In the genomic region with DNA sequence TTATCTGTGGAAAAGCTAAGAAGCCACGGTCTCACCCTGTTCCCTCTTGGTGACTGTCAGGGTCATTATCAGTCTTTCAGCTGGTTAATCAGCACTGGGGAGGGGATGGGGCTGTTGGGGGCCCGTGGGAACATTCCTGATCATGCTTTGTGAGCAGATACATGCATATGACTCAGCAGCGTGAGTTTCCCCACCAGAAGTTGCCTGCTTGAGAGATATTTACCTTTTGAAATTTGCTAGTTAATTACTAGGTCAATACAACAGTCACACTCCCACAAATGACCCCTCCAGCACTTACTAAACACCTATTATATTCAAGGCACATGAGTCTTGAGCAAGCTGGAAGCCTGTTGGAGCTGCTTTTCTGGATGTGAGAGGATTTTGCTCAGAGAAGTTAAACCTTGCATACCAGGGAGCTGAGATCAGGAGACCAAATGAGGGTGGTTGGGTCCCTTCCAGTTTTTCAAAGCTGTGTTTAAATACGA, we compare ENCODE assay signal across 8 mouse cellular contexts. TPM values are rescaled to one million over a fixed set of nuclear protein-coding genes. Genes with fewer than 3 reads are reported as not detected.
DNase-seq lines count a peak whose midpoint lies in the region; ATAC-seq and TF ChIP-seq lines count a peak whose summit lies in the region.

No protein-coding gene starts in this region.

- H3K4me3 ChIP-seq in heart, adult 2 months = no peak overlapping the region
- H3K4me3 ChIP-seq in G1E (ENCODE audit: low read depth, low read length) = no peak overlapping the region; the same call in 1 of the 2 replicates
- H3K4me3 ChIP-seq in heart, embryonic 15.5 days = no peak overlapping the region
- no peak overlapping the region for H3K4me3 ChIP-seq in liver, embryonic 13.5 days (replicated peaks)

- no peak for TF ChIP-seq CTCF in heart, adult 2 months (IDR thresholded peaks at IDR 0.05)
- no peak for TF ChIP-seq CTCF in G1E (IDR thresholded peaks at IDR 0.05; ENCODE audit: low read depth, low read length)

- peaks cover 2% of the 10 kb centered on the region for H3K79me2 ChIP-seq in heart, adult 2 months (replicated peaks; ENCODE audit: control insufficient read depth, insufficient read depth, low read length)

- peaks cover 18% of the 10 kb centered on the region for H3K4me1 ChIP-seq in heart, adult 2 months (ENCODE audit: control insufficient read depth, insufficient read depth, low read length)
- H3K4me1 ChIP-seq in G1E (ENCODE audit: insufficient read depth, low read depth, low read length) = peaks cover 55% of the 10 kb centered on the region
- H3K4me1 ChIP-seq in heart, embryonic 15.5 days (replicated peaks) = peaks cover 12% of the 10 kb centered on the region
- peaks cover 37% of the 10 kb centered on the region for H3K4me1 ChIP-seq in liver, embryonic 13.5 days (replicated peaks)

- H3K27me3 ChIP-seq in heart, adult 2 months (ENCODE audit: control insufficient read depth, insufficient read depth, low read length) = no peaks in the 10 kb centered on the region
- no peaks in the 10 kb centered on the region for H3K27me3 ChIP-seq in G1E (ENCODE audit: insufficient read depth, low read length)
- no peaks in the 10 kb centered on the region for H3K27me3 ChIP-seq in heart, embryonic 15.5 days
- H3K27me3 ChIP-seq in liver, embryonic 13.5 days = no peaks in the 10 kb centered on the region

- intact Hi-C loops in heart, adult 2 months (cut with DNase I) = no loop called here

- 17% methylated on average over 4 of the region's 4 CpGs for WGBS in heart, adult 2 months
- WGBS in heart, embryonic 15.5 days = 16% methylated on average over 4 of the region's 4 CpGs
- WGBS in liver, embryonic 13.5 days (ENCODE audit: insufficient replicate concordance) = 16% methylated on average over 4 of the region's 4 CpGs

- H3K9ac ChIP-seq in heart, adult 2 months (ENCODE audit: low read depth, low read length) = peak overlapping the region; percentile 57
- peak overlapping the region; percentile 15; the same call in 1 of the 2 replicates for H3K9ac ChIP-seq in heart, embryonic 15.5 days
- 0 out of 2 replicates have a peak overlapping the region, but pooled peaks have one; percentile 47 for H3K9ac ChIP-seq in liver, embryonic 13.5 days

- peak; percentile 63 for ATAC-seq in G1E (ENCODE audit: extremely low read depth, insufficient number of reproducible peaks, low FRiP score, poor library complexity, severe bottlenecking)
- ATAC-seq in heart, embryonic 15.5 days (replicated peaks; ENCODE audit: insufficient number of reproducible peaks, insufficient read depth, low FRiP score, low read depth) = no peak
- ATAC-seq in liver, embryonic 13.5 days (ENCODE audit: low read depth) = peak; percentile 87

- H3K9me3 ChIP-seq in G1E (replicated peaks) = no peaks in the 10 kb centered on the region
- no peaks in the 10 kb centered on the region for H3K9me3 ChIP-seq in heart, embryonic 15.5 days (replicated peaks)
- H3K9me3 ChIP-seq in liver, embryonic 13.5 days (replicated peaks) = no peaks in the 10 kb centered on the region

- TF ChIP-seq POLR2A in heart, adult 2 months (IDR thresholded peaks at IDR 0.05; ENCODE audit: insufficient read depth, low read depth, low read length) = no peak

- H3K4me2 ChIP-seq in heart, embryonic 15.5 days = peak overlapping the region; percentile 16; the same call in 1 of the 2 replicates
- H3K4me2 ChIP-seq in liver, embryonic 13.5 days = peak overlapping the region; percentile 39

- H3K36me3 ChIP-seq in heart, adult 2 months (ENCODE audit: control insufficient read depth, insufficient read depth, low read length) = peaks cover 16% of the 10 kb centered on the region
- H3K36me3 ChIP-seq in G1E (replicated peaks) = peaks cover 76% of the 10 kb centered on the region
- no peaks in the 10 kb centered on the region for H3K36me3 ChIP-seq in heart, embryonic 15.5 days
- no peaks in the 10 kb centered on the region for H3K36me3 ChIP-seq in liver, embryonic 13.5 days

- peak overlapping the region; percentile 84 for H3K27ac ChIP-seq in heart, adult 2 months
- peak overlapping the region; percentile 61 for H3K27ac ChIP-seq in heart, embryonic 15.5 days
- peak overlapping the region; percentile 71 for H3K27ac ChIP-seq in liver, embryonic 13.5 days

- TF ChIP-seq EP300 in heart, adult 2 months (IDR thresholded peaks at IDR 0.05; ENCODE audit: insufficient read depth, low read depth, low read length) = no peak

- DNase-seq in heart, adult 2 months = no peak
- DNase-seq in heart, adult 9 months (ENCODE audit: low spot score in 2 of 2) = no peak
- DNase-seq in G1E (ENCODE audit: low spot score) = peak; percentile 44
- peak; percentile 29 for DNase-seq in liver, embryonic 13.5 days
- no peak for DNase-seq in thymus, adult 18-20 months
- DNase-seq in gastrocnemius, postnatal 25 days = no peak
- no peak for DNase-seq in cerebellum, postnatal 10 days

RNA-seq across cellular contexts. Expression of gene Abcc1, which starts 11.5 kb away (rescaled TPM):
- 10 to 100 TPM; 14.4 to 21.4 TPM for total RNA-seq in heart, adult 2 months (2021)
- polyA plus RNA-seq in heart, adult 2 months (2012; rRNA removed) = 37.5 and 40.6 TPM in 2 replicates
- total RNA-seq in G1E (2014; fragmentation: Nextera tagmentation) (49.0 and 69.5 TPM in 2 replicates), G1E (2017) (32.6 and 36.8 TPM in 2 replicates)
- polyA plus RNA-seq in G1E (2012) = 4.0 and 5.1 TPM in 2 replicates
- 2.8 and 5.6 TPM in 2 replicates for polyA plus RNA-seq in heart, embryonic 15.5 days (2015; fragmentation: Nextera tagmentation; extraction: Ambion mirVana)
- polyA plus RNA-seq in liver, embryonic 13.5 days (2015; fragmentation: Nextera tagmentation; extraction: Ambion mirVana) = 3.3 and 3.8 TPM in 2 replicates
- 10 to 100 TPM; 18.8 to 21.8 TPM for total RNA-seq in gastrocnemius, postnatal 25 days (2021)

RNA-seq across cellular contexts. Expression of gene Fopnl, which starts 55.7 kb away (rescaled TPM):
- 10 to 100 TPM; 56.8 to 63.9 TPM for total RNA-seq in heart, adult 2 months (2021)
- polyA plus RNA-seq in heart, adult 2 months (2012; rRNA removed) = 58.9 and 102 TPM in 2 replicates
- total RNA-seq in G1E (2014; fragmentation: Nextera tagmentation) = 59.0 and 59.7 TPM in 2 replicates
- 73.1 and 76.6 TPM in 2 replicates for total RNA-seq in G1E (2017)
- polyA plus RNA-seq in G1E (2012) = 4.9 and 5.1 TPM in 2 replicates
- 107 and 113 TPM in 2 replicates for polyA plus RNA-seq in heart, embryonic 15.5 days (2015; fragmentation: Nextera tagmentation; extraction: Ambion mirVana)
- 77.5 and 81.4 TPM in 2 replicates for polyA plus RNA-seq in liver, embryonic 13.5 days (2015; fragmentation: Nextera tagmentation; extraction: Ambion mirVana)
- total RNA-seq in gastrocnemius, postnatal 25 days (2021) = 10 to 100 TPM; 61.1 to 62.4 TPM

Comparison
In these comparisons a context has a peak if more than half of its experiments do, and no peak if none do; other contexts are left out.
1. DNase-seq: peak in G1E (single experiment) and liver, embryonic 13.5 days (single experiment); none in heart, adult 2 months (0 of 2), heart, adult 9 months (0 of 2), thymus, adult 18-20 months (0 of 2), gastrocnemius, postnatal 25 days (single experiment) and cerebellum, postnatal 10 days (0 of 2).
2. Peak in every context shown above with its lines, with median percentiles within 50 percentile points of each other: H3K27ac ChIP-seq and H3K9ac ChIP-seq.